Mouse (Mus musculus) liver, embryonic 11.5 days (tissue): Measurements from ENCODE around the gene Ntrk2. TPM values are rescaled to one million over a fixed set of nuclear protein-coding genes. Genes with fewer than 3 reads are reported as not detected.

Experiments
- ATAC-seq: fragments of 200-750 bp; cut with Nextera tagmentation; replicated peaks from 2 replicates; pipeline ENCODE4 v1.8.0; 2017; ENCODE audit warnings: moderate number of reproducible peaks, mild to moderate bottlenecking, moderate TSS enrichment, moderate library complexity; ENCODE audit not compliant: low FRiP score
- DNase-seq: peaks from one replicate; pipeline ENCODE4 v3.0.0-alpha.2; 2017; ENCODE audit warnings: low spot score
- H3K27ac ChIP-seq: fragments of 300-500 bp; sonication (generic); 2 replicates; pipeline ENCODE4 v1.5.1; 2014; ENCODE audit warnings: mild to moderate bottlenecking, low read depth, low read length, control low read depth
- H3K27me3 ChIP-seq: fragments of 300-500 bp; sonication (generic); replicated peaks from 2 replicates; pipeline ENCODE4 v1.6.1; 2014; ENCODE audit warnings: low read length, mixed read lengths; ENCODE audit not compliant: control insufficient read depth, insufficient read depth
- H3K36me3 ChIP-seq: fragments of 300-500 bp; sonication (generic); 2 replicates; pipeline ENCODE4 v1.6.1; 2014; ENCODE audit warnings: mild to moderate bottlenecking, low read length, moderate library complexity, mixed read lengths; ENCODE audit not compliant: control insufficient read depth, insufficient read depth
- H3K4me1 ChIP-seq: fragments of 300-500 bp; sonication (generic); replicated peaks from 2 replicates; pipeline ENCODE4 v1.6.1; 2014; ENCODE audit warnings: low read length, mixed read lengths; ENCODE audit not compliant: control insufficient read depth, insufficient read depth
- H3K4me2 ChIP-seq: fragments of 300-500 bp; sonication (generic); 2 replicates; pipeline ENCODE4 v1.6.1; 2014; ENCODE audit warnings: mild to moderate bottlenecking, control low read depth, moderate library complexity
- H3K4me3 ChIP-seq: fragments of 300-500 bp; sonication (generic); 2 replicates; pipeline ENCODE4 v1.5.1; 2014; ENCODE audit warnings: low read depth, low read length, control low read depth
- H3K9ac ChIP-seq: fragments of 300-500 bp; sonication (generic); 2 replicates; pipeline ENCODE4 v1.6.1; 2014; ENCODE audit warnings: low read depth, low read length, control low read depth
- H3K9me3 ChIP-seq: fragments of 300-500 bp; sonication (generic); 2 replicates; pipeline ENCODE4 v1.6.1; 2016; ENCODE audit warnings: low read length, inconsistent platforms, mixed read lengths; ENCODE audit not compliant: control insufficient read depth
- WGBS: fragments of 180-500 bp; shearing (Covaris S2); extraction: QIAGEN DNeasy Blood & Tissue Kit; methylation state at CpG from one replicate; pipeline ENCODE4 v1.1.7; 2014; 5-methylcytosine and 5-hydroxymethylcytosine counted together
- polyA plus RNA-seq: library from polyadenylated mRNA; unstranded; fragments of >200 nt; fragmentation: Nextera tagmentation; extraction: Ambion mirVana; gene quantifications from 2 replicates; pipeline ENCODE4 v1.2.1, GENCODE M21; 2014

Gene Ntrk2
- polyA plus RNA-seq, 1 experiment from 2014 or later, result 1.9 TPM

DNA sequence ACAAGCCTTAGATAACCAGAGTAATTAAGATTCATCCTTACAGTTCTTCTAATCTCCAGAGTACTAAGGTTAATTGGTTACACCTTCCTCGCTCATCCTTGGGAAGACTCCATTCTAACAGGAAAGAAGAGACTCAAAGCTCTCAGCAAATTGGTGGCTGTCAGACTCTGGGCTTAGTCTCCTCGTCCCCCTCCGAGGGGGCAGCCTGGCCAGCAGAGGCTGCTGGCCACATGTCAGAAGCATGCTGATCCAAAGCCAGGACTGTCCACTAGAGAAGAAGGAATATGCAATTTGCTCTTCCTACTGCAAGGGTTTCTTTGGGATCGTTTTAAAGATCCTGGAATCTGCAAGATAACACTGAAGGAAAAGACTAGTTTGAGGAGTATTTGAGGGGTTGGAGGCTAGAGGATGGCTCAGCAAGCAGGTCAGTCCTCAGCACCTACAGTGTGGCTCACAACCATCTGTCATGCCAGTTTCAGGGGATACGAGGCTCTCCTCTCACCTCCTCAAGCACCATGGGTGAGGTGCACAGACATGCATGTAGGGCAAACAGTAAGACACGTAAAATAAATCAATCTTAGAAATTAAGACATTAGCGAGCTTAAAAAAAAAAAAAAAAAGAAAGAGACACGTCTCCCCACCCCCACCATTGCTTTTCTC is 60.5 kb downstream of the Ntrk2 start:
- 69% methylated on average over 8 of the region's 8 CpGs for WGBS
- Histone ChIP-seq H3K27me3 (no peaks in the 10 kb centered on the region), H3K4me1 (no peaks in the 10 kb centered on the region), H3K9me3 (no peaks in the 10 kb centered on the region), H3K9ac (no peak overlapping the region), H3K4me2 (no peak overlapping the region), H3K27ac (no peak overlapping the region), H3K36me3 (no peaks in the 10 kb centered on the region), H3K4me3 (no peak overlapping the region)
- no peak for ATAC-seq
- no peak for DNase-seq

DNA sequence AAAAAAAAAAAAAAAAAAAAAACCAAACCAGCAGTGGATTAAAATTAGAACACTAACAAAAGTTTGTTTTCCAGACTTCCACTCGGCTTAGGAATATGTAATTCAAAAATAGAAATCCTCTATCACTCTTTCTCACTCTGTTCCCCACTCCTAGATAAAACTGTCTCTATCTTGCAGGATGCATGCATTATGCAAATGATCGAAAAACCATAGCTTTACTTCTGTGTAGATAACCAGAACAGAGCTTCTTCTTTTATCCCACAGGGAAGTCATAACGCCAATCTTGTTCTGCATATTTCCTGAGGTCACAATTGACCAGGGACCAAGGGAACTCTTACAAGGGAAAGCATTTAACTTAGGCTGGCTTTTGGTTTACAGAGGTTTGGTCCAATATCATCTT is 76.1 kb downstream of the Ntrk2 start:
- WGBS, result 55% methylated on average over 3 of the region's 3 CpGs
- no peak for ATAC-seq

DNA sequence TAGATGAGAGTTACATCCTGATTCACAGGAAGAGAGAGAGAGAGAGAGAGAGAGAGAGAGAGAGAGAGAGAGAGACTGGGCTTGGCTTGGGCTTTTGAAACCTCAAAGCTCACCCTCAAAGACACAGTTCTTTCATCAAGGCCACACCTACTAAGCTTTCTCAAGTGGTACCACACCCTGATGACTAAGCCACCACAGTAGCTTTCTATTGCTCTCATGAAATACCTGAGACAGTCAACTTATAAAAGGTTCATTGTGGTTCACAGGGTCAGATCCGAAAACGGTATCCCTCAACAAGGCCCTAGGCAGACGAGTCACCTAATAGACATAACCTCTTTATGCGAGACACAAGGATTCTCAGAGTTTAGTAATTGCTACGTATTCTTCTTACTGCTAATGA is 76.5 kb downstream of the Ntrk2 start:
- 86% methylated on average over 5 of the region's 5 CpGs for WGBS

More for the DNA sequence above, 76.1 kb downstream of the Ntrk2 start:
- Histone ChIP-seq H3K4me1 (no peaks in the 10 kb centered on the region), H3K4me3 (no peak overlapping the region), H3K27me3 (no peaks in the 10 kb centered on the region), H3K36me3 (no peaks in the 10 kb centered on the region), H3K9ac (no peak overlapping the region), H3K27ac (no peak overlapping the region), H3K4me2 (no peak overlapping the region), H3K9me3 (no peaks in the 10 kb centered on the region)
- DNase-seq, result no peak

DNA sequence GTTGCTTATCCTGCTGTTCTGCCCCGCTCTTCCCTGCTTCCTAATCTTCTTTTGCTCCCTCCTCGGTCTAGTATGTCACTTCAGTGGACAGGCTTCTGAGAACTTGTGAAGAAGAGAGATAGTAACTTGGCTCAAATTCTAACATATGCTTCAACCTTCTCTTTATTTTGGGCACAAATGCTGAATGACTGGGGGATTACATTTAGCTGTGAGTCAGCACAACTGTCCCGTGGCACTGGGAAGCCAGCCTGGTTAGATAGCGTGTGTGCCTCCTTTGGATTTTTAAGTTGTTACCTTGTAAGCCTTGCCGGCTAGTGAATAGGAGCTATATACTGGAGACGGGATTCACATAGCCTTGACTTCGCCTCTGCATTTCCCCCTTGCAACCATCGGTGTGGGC is 79.7 kb downstream of the Ntrk2 start:
- no peaks in the 10 kb centered on the region for H3K9me3 ChIP-seq
- no peaks in the 10 kb centered on the region for H3K36me3 ChIP-seq
- H3K4me3 ChIP-seq, result no peak overlapping the region
- H3K27ac ChIP-seq, result no peak overlapping the region
- no peak for DNase-seq
- ATAC-seq, result no peak
- 72% methylated on average over 8 of the region's 8 CpGs for WGBS
- no peaks in the 10 kb centered on the region for H3K4me1 ChIP-seq
- no peaks in the 10 kb centered on the region for H3K27me3 ChIP-seq
- no peak overlapping the region for H3K9ac ChIP-seq
- H3K4me2 ChIP-seq, result no peak overlapping the region

More for the DNA sequence above, 76.5 kb downstream of the Ntrk2 start:
- Histone ChIP-seq H3K4me2 (no peak overlapping the region), H3K4me1 (no peaks in the 10 kb centered on the region), H3K36me3 (no peaks in the 10 kb centered on the region), H3K27ac (no peak overlapping the region), H3K27me3 (no peaks in the 10 kb centered on the region), H3K9me3 (no peaks in the 10 kb centered on the region), H3K4me3 (no peak overlapping the region), H3K9ac (no peak overlapping the region)
- DNase-seq (no peak), ATAC-seq (no peak)

DNA sequence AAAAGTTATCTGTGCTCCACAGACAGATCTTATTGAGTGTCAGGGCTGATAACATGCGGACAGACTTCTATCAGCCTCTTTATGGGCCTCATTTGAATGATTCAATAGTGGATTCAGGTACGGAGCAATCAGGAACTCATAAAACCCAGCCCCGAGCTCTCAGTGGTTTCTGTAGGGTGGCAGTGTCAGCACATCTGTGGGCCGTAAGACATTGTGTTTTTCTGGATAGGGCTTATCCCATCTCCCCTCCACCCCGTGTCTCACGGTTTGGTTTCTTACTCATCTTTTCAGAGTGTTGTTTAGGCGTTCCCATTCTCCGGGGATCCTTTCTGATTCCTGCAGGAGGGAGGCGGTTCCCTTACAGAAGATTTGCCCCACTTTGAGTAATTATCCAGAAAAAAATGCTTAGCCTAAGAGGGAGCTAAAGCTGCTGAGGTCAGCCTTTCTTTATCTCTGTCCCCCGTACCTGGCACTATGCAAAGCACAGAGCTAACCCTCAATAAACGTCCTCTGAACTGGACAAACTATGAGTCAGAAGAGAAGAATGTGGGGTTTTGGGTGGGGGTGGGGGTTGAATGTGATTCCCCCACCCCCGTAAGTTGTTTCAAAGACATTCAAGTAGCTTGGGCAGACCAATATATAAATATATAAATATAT is 90.0 kb downstream of the Ntrk2 start:
- Histone ChIP-seq H3K4me1 (no peaks in the 10 kb centered on the region), H3K27me3 (no peaks in the 10 kb centered on the region), H3K9me3 (no peaks in the 10 kb centered on the region; the same call in 1 of the 2 replicates), H3K36me3 (no peaks in the 10 kb centered on the region), H3K9ac (no peak overlapping the region), H3K27ac (no peak overlapping the region), H3K4me3 (no peak overlapping the region), H3K4me2 (no peak overlapping the region)
- ATAC-seq, result no peak
- no peak for DNase-seq
- WGBS, result 66% methylated on average over 12 of the region's 12 CpGs

DNA sequence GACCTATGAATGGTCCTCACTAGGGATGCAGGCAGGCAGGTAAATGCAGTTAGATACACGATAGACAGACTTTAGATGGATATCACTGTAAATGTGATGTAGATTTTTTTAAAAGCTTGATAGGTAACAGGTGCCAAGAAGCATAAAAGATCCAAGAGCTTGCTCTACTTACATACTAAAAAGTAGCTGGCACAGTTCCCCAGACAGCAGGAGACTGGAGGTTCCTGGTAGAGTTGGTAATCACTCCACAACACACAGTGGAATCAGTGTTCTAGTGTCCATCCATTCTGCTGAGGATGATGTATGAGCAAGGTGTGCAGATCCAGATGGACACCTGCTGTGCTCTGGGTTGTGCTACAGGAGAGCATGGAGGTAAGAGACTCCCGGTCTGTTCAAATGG is 93.0 kb downstream of the Ntrk2 start:
- no peaks in the 10 kb centered on the region for H3K36me3 ChIP-seq
- WGBS, result 83% methylated on average over 2 of the region's 2 CpGs
- ATAC-seq (no peak), DNase-seq (no peak)
- no peak overlapping the region for H3K9ac ChIP-seq
- H3K9me3 ChIP-seq, result no peaks in the 10 kb centered on the region; the same call in 1 of the 2 replicates
- no peak overlapping the region for H3K4me3 ChIP-seq
- no peaks in the 10 kb centered on the region for H3K4me1 ChIP-seq
- no peaks in the 10 kb centered on the region for H3K27me3 ChIP-seq
- H3K27ac ChIP-seq, result no peak overlapping the region
- no peak overlapping the region for H3K4me2 ChIP-seq

DNA sequence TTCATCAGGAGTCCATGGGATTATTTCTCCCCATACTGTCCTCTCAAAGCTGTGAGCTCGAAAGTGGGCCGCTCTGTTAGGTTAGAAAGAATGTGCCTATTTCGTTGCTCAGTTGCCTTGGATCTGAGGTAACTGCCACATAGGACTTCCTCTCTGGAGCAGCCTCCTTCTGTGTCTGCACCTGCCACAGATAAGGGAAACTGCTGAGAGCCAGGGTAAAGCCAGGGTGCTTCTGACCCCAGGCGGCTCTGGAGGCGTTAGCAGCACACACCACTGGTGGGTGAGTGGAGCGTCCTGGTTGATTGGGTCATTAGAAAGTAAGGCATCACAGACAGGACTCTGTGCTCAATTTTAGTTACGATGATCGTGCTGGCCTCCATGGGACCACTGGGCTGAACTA is 95.9 kb downstream of the Ntrk2 start:
- no peaks in the 10 kb centered on the region for H3K4me1 ChIP-seq
- no peak overlapping the region for H3K9ac ChIP-seq
- H3K4me3 ChIP-seq, result no peak overlapping the region
- no peaks in the 10 kb centered on the region; the same call in 1 of the 2 replicates for H3K9me3 ChIP-seq
- ATAC-seq (no peak), DNase-seq (no peak)
- no peak overlapping the region for H3K27ac ChIP-seq
- H3K27me3 ChIP-seq, result no peaks in the 10 kb centered on the region
- H3K4me2 ChIP-seq, result no peak overlapping the region
- no peaks in the 10 kb centered on the region for H3K36me3 ChIP-seq
- WGBS, result 68% methylated on average over 8 of the region's 8 CpGs

DNA sequence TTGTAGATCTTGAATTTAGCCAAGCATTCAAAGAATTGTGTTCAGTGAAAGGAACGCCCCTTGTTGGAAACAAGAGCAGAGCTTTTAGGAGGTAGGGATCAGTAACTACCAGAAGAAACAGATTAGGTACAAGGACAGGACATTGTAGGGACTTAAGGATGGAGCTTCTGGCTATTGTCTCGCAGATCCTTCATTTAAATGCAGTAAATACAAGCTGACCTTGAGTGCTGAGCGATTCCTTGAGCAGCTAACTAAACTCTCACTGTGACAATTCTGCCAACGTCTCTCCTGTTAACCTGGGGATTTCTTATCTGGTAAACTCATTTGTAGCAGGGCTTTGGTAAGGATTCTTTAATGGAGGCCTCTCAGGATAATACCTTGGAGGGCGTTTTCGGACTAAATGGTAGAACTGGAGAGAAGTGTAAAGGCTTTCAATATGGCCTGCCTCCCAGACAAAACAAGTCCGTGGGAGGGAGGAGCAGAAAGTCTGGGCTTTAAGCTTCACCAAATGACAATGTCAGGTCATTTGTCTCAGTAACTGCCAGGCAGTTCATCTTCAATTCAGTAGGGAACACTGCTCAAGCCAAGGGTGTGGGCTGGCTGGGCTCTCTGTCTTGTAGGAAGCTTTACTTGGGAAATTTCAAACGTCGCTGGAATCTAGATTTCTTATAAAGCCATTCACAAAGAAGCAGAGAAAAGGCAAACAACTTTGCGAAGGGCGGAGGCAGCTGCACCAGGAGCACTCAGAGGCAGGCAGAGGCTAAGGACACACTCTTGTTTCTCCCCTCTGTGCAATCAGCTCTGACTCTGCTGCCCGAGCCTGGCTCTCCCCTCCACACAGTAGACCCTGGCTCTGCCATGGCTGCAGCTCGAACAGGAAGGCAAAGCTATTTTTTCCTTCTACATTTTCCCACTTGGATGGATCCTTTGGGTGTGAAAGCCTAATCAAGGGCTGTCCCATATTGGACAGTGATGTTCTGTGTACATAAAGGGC is 98.7 kb downstream of the Ntrk2 start:
- Histone ChIP-seq H3K4me2 (no peak overlapping the region), H3K36me3 (no peaks in the 10 kb centered on the region), H3K9me3 (no peaks in the 10 kb centered on the region; the same call in 1 of the 2 replicates), H3K27ac (no peak overlapping the region), H3K9ac (no peak overlapping the region), H3K4me1 (no peaks in the 10 kb centered on the region), H3K4me3 (no peak overlapping the region), H3K27me3 (no peaks in the 10 kb centered on the region)
- no peak for DNase-seq
- no peak for ATAC-seq
- WGBS, result 59% methylated on average over 13 of the region's 13 CpGs
